17 mouse cellular contexts compared by ENCODE assay signal in the genomic region with DNA sequence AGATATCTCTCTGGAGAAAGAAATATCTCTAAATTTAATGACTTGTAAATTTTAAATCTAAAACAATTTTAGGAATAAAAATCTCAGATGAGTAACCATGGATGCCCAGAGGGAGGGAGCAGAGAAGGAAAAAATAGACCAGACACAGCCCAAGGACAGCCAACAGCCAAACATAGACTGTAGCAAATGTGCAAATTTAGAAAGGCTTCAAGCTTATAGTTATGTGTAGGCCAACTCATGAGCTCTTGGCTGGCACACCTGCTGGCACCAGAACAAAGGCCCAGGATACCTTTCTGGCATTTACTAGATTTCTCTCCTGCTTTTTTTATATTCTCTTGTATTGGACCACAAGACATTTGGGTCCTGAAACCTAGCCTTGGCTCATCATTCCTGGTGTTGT.
"Had no signal": no experiment of that assay in that cellular context is flagged by ENCODE, and none has a peak within 500 bp of the region (broad histone marks: within the 10 kb centered on the region; RNA-seq: fewer than 3 reads in every experiment).

No protein-coding gene starts in this region.

- DNase-seq: forebrain, postnatal 0 days; gastrocnemius, postnatal 14 days; gastrocnemius, postnatal 36 days; heart, adult 11 months; heart, adult 2 months; heart, postnatal 14 days; heart, postnatal 36 days; kidney, adult 11 months; kidney, adult 2 months; kidney, adult 9 months; kidney, postnatal 14 days; kidney, postnatal 36 days; layer of hippocampus, adult 9-11 months; layer of hippocampus, postnatal 36 days had no signal

- ATAC-seq: forebrain, postnatal 0 days; hindbrain, postnatal 0 days; intestine, embryonic 16.5 days; liver, embryonic 12.5 days had no signal
